Mouse (Mus musculus) B cell, adult (primary cell): Measurements from ENCODE around the gene Prrc2b. TPM values are rescaled to one million over a fixed set of nuclear protein-coding genes. Genes with fewer than 3 reads are reported as not detected.

Source experiments
- total RNA-seq: library from RNA; stranded (reverse); gene quantifications from 4 replicates; pipeline ENCODE4 v1.2.4, GENCODE M21; 2023; ENCODE audit not compliant: inconsistent age

The Prrc2b gene
- total RNA-seq: 89.7 to 94.7 TPM (median 92.9 TPM) in 4 replicates

DNA sequence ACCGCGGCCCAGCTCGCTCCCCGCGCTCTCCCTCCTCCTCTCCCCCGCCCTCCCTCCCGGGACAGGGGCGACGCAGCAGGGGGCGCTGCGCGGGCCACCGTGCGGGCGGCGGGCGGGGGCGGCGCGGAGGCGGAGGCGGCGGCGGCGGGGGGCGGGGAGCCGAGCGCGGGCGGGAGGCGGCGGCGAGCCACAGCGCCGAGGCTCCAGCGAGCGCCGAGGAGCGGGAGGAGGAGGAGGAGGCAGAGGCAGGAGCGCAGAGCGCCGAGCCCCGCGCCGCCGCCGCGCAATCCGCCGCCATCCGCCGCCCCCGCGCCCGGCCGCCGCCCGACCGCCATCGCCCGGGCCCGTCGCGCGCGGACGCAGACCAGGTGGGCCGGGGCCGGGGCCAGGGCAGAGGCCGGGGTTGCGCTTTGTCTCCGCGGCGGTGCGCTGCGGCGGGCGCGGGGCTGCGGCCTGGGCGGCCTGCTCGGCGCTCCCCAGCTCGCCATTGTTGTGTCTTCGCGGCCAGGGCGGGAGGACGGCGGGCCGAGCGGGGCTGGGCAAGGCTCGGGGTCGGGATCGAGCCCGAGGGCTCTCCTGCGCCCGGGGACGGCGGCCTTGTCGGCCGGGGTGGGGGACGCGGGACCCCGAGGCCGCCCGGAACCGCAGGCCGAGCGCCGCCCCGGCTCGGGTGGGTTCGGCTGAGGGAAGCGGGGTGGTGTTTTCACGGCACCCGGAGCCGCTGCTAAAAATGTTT, at the start of gene Prrc2b:
Prrc2b (plus strand) TSS at position 159 of the 736 bp plus-strand sequence.

DNA sequence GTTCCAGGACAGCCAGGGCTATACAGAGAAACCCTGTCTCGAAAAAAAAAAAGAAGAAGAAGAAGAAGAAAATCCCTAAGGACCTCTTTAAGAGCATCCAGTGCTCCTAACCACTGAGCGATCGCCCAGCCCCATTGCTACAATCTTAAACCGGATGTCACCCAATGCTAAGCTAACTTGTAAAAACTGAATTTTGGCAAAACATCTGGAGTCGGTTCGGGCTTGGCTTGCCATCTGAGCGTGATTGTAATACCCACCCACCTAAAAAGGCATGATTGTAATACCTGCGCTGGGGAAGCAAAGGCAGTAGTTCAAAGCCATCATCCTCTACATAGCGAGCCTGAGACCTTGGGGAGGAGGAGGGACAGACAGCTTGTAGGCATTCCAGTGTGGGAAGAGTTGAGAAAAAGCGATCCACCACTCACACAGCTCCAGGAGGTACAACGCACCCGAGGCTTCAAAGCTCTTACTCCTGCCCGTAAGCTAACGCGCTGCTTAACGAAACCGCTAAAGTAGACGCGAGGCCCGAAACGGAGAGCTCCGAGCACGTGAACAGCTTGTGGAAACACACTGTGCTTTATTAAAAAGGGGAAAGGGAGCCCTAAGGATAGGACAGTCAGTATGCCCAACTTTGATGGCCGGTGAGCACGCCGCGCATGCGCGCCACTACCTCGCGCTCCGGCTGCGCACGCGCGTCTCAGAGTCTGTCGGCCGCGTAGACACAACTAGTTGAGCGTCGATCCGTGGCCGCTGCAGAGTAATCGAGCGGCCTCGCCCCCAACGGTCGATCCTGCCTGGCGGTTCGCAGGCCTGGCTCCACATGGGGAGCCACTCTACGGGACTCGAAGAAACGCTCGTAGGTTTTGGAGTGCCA, 85.2 kb downstream of the Prrc2b start, which contains the start of gene Pomt1:
Pomt1 (plus strand) TSS at position 705 of the 874 bp plus-strand sequence.

DNA sequence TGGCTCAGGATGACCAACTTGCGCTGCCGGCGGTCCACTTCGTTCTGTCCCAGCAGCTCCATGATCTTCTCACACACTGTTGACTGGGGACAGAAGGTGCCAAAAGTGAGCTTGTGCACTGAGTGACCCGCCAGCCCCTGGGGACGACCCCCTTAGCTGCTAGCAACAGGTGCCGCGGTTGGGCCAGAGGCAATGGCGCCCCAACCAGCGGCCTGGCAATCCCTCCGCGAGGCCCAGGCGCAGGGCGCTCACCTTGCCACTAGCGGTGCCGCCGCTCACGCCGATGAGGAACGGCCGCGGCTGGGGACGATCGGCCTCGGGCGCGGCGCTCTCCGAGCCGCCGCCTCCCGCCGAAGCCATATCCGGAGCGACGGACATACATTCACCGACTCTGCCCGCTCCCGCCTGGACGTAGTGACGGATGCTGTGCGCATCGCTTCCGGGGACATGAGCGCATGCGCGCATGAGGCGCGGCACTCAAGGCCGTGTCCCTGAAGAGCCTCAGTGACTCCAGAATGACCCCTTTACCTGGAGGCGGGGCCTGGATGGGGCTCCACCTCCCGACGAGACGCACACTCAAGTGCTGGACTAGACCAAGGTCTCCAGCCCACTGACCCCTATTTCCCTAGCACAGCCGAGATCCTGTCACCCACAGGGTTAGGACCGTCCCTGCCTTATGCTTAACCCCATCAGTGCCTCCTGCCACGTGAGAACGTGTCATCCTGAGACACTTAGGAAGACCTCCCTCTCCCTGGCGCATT, 109.0 kb downstream of the Prrc2b start, which contains the start of gene Uck1:
Uck1 (minus strand) TSS at position 503 of the 761 bp plus-strand sequence.

Other genes starting within 250 kb of the Prrc2b start
- not detected in 4 replicates for gene Aif1l, start 200.9 kb upstream of the Prrc2b start, total RNA-seq
- gene Nup214, start 176.6 kb upstream of the Prrc2b start, total RNA-seq: 148 to 161 TPM (median 155 TPM) in 4 replicates
- 12.7 to 15.8 TPM (median 13.7 TPM) in 4 replicates for gene Fam78a, start 66.2 kb upstream of the Prrc2b start, total RNA-seq
- 0.27 to 0.87 TPM (median 0.36 TPM) in 3 of 4 replicates, not detected in the other for gene Plpp7, start 55.6 kb upstream of the Prrc2b start, total RNA-seq
- 17.6 to 21.2 TPM (median 19.9 TPM) in 4 replicates for gene Pomt1, start 85.5 kb downstream of the Prrc2b start, total RNA-seq
- 109 to 127 TPM (median 120 TPM) in 4 replicates for gene Uck1, start 109.1 kb downstream of the Prrc2b start, total RNA-seq
- gene Golga2, start 136.3 kb downstream of the Prrc2b start, total RNA-seq: 56.2 to 71.6 TPM (median 64.4 TPM) in 4 replicates
- gene Swi5, start 137.0 kb downstream of the Prrc2b start, total RNA-seq: 88.2 to 99.8 TPM (median 91.9 TPM) in 4 replicates
- gene Ciz1, start 201.2 kb downstream of the Prrc2b start, total RNA-seq: 126 to 147 TPM (median 133 TPM) in 4 replicates
- not detected in 4 replicates for gene Dnm1, start 202.3 kb downstream of the Prrc2b start, total RNA-seq
- gene 1110008P14Rik, start 230.9 kb downstream of the Prrc2b start, total RNA-seq: 46.4 to 54.8 TPM (median 49.3 TPM) in 4 replicates
- gene Lcn2, start 237.2 kb downstream of the Prrc2b start, total RNA-seq: 0.93 to 1.2 TPM (median 1.0 TPM) in 3 of 4 replicates, not detected in the other
- gene Ptges2, start 244.8 kb downstream of the Prrc2b start, total RNA-seq: 5.7 to 12.4 TPM (median 10.7 TPM) in 4 replicates